Comparison of ENCODE assay signal across 8 mouse cellular contexts in genomic region chr2:74451578-74451977, GRCm38 (mm10).
A peak's percentile ranks its signal among the peaks of the same experiment; 100 is the strongest.
DNase-seq lines count a peak whose midpoint lies in the region; ATAC-seq lines count a peak whose summit lies in the region.

No protein-coding gene starts in this region.

- H3K9ac ChIP-seq in hindbrain, embryonic 13.5 days = no peak overlapping the region

- H3K27me3 ChIP-seq in hindbrain, embryonic 13.5 days = peaks cover 10% of the 10 kb centered on the region; the same call in 1 of the 2 replicates

- no peak for ATAC-seq in hindbrain, embryonic 13.5 days (ENCODE audit: low FRiP score)
- ATAC-seq in erythroblast, adult 5-6 weeks (replicated peaks; ENCODE audit: low FRiP score, poor library complexity, severe bottlenecking) = no peak

- WGBS in hindbrain, embryonic 13.5 days = 23% methylated on average over 6 of the region's 6 CpGs

- peak overlapping the region; percentile 74 for H3K27ac ChIP-seq in hindbrain, embryonic 13.5 days

- no peak overlapping the region for H3K4me3 ChIP-seq in hindbrain, embryonic 13.5 days

- H3K36me3 ChIP-seq in hindbrain, embryonic 13.5 days = no peaks in the 10 kb centered on the region

- H3K9me3 ChIP-seq in hindbrain, embryonic 13.5 days = no peaks in the 10 kb centered on the region

- peaks cover 36% of the 10 kb centered on the region for H3K4me1 ChIP-seq in hindbrain, embryonic 13.5 days (replicated peaks)

- DNase-seq in right cerebral cortex, postnatal 14 days = peak; percentile 18
- no peak for DNase-seq in right cerebral cortex, adult 18-20 months
- DNase-seq in lung, postnatal 10 days = peak; percentile 58
- peak; percentile 45 for DNase-seq in testis, postnatal 10 days (ENCODE audit: low spot score)
- no peak for DNase-seq in urinary bladder, postnatal 14 days (ENCODE audit: low spot score)
- no peak for DNase-seq in spleen, postnatal 14 days (ENCODE audit: low spot score in 2 of 2)

- no peak overlapping the region; the same call in 1 of the 2 replicates for H3K4me2 ChIP-seq in hindbrain, embryonic 13.5 days

Comparison
In these comparisons a context has a peak if more than half of its experiments do, and no peak if none do; other contexts are left out.
1. DNase-seq: peak in right cerebral cortex, postnatal 14 days (single experiment), lung, postnatal 10 days (single experiment) and testis, postnatal 10 days (single experiment); none in right cerebral cortex, adult 18-20 months (single experiment), urinary bladder, postnatal 14 days (single experiment) and spleen, postnatal 14 days (0 of 2).